ENCODE assay signal across 22 mouse cellular contexts in genomic region chr11:86324251-86324650, GRCm38 (mm10). TPM values are rescaled to one million over a fixed set of nuclear protein-coding genes. Genes with fewer than 3 reads are reported as not detected.
DNase-seq lines count a peak whose midpoint lies in the region; TF ChIP-seq lines count a peak whose summit lies in the region.
"Had no signal": no experiment of that assay in that cellular context is flagged by ENCODE, and none has a peak within 500 bp of the region (broad histone marks: within the 10 kb centered on the region; RNA-seq: fewer than 3 reads in every experiment).

No protein-coding gene starts in this region.

- H3K4me3 ChIP-seq in small intestine, adult 2 months (ENCODE audit: low read depth, low read length): no peak overlapping the region
- H3K4me3 ChIP-seq: embryonic facial prominence, embryonic 13.5 days; hindbrain, embryonic 10.5 days; left cerebral cortex, adult 2 months; limb, embryonic 10.5 days; liver, embryonic 15.5 days had no signal

- no peak for TF ChIP-seq POLR2A in small intestine, adult 2 months (IDR thresholded peaks at IDR 0.05; ENCODE audit: low read depth, low read length)

- peak; percentile 14 for DNase-seq in adrenal gland, adult 2 months
- no peak for DNase-seq in adrenal gland, postnatal 10 days
- DNase-seq in kidney, postnatal 14 days: peak; percentile 18
- no peak for DNase-seq in kidney, postnatal 4 days
- DNase-seq in lung, postnatal 36 days: peak; percentile 45
- no peak for DNase-seq in lung, postnatal 25 days (ENCODE audit: low spot score)
- DNase-seq in gastrocnemius, adult 8-10 months (ENCODE audit: low spot score in 2 of 2): no peak
- DNase-seq: cerebellum, adult 18-20 months; cerebellum, postnatal 36 days; embryo, embryonic 11 days; gastrocnemius, postnatal 10 days; kidney, adult 8-10 months; liver; thymus, postnatal 25 days had no signal

- 0 out of 2 replicates have a peak overlapping the region, but pooled peaks have one; percentile 0 for H3K27ac ChIP-seq in small intestine, adult 2 months (ENCODE audit: insufficient read depth, low read depth, low read length)
- H3K27ac ChIP-seq: embryonic facial prominence, embryonic 13.5 days; hindbrain, embryonic 10.5 days; hindbrain, postnatal 0 days; left cerebral cortex, adult 2 months; limb, embryonic 10.5 days; liver, embryonic 15.5 days; macrophage had no signal

- no peaks in the 10 kb centered on the region for H3K4me1 ChIP-seq in small intestine, adult 2 months (ENCODE audit: control insufficient read depth, insufficient read depth, insufficient read length, low read length)
- H3K4me1 ChIP-seq: embryonic facial prominence, embryonic 13.5 days; hindbrain, embryonic 10.5 days; limb, embryonic 10.5 days; liver, embryonic 15.5 days had no signal

- no peak for TF ChIP-seq CTCF in small intestine, adult 2 months (IDR thresholded peaks at IDR 0.05; ENCODE audit: extremely low read depth, insufficient read length, insufficient replicate concordance, low read depth, low read length)

- H3K36me3 ChIP-seq in small intestine, adult 2 months (ENCODE audit: control insufficient read depth, insufficient read depth, low read length): peaks cover 30% of the 10 kb centered on the region

- 42% methylated on average over 5 of the region's 5 CpGs for WGBS in small intestine, adult 2 months

- H3K27me3 ChIP-seq in small intestine, adult 2 months (ENCODE audit: control insufficient read depth, insufficient read depth, low read length): no peaks in the 10 kb centered on the region
- H3K27me3 ChIP-seq: embryonic facial prominence, embryonic 13.5 days; liver, embryonic 15.5 days had no signal

RNA-seq across cellular contexts. Expression of gene Med13, which starts 33.2 kb away (rescaled TPM):
- total RNA-seq in adrenal gland, adult 2 months (2021): 10 to 100 TPM; 35.7 to 51.4 TPM
- polyA plus RNA-seq in adrenal gland, adult 2 months (2012; rRNA removed): 6.9 and 9.5 TPM in 2 replicates
- 10 to 100 TPM; 49.4 to 55.0 TPM for total RNA-seq in adrenal gland, postnatal 10 days (2021)
- 5.8 and 21.8 TPM in 2 replicates for polyA plus RNA-seq in small intestine, adult 2 months (2012; rRNA removed)
- total RNA-seq in gastrocnemius, adult 8-10 months (2022): 10 to 100 TPM; 31.1 to 49.8 (median 34.2) TPM

Comparison
In these comparisons a context has a peak if more than half of its experiments do, and no peak if none do; other contexts are left out.
1. DNase-seq: peak in adrenal gland, adult 2 months (single experiment), kidney, postnatal 14 days (single experiment) and lung, postnatal 36 days (single experiment); none in adrenal gland, postnatal 10 days (single experiment), kidney, postnatal 4 days (0 of 2), lung, postnatal 25 days (single experiment) and gastrocnemius, adult 8-10 months (0 of 2).